Comparison of ENCODE assay signal across 22 mouse cellular contexts in genomic region chr13:114802971-114803370, GRCm38 (mm10).
"Had no signal": no experiment of that assay in that cellular context is flagged by ENCODE, and none has a peak within 500 bp of the region (broad histone marks: within the 10 kb centered on the region; RNA-seq: fewer than 3 reads in every experiment).

No protein-coding gene starts in this region.

- H3K27ac ChIP-seq: hindbrain, postnatal 0 days; kidney, embryonic 15.5 days; limb, embryonic 10.5 days; limb, embryonic 13.5 days; liver, embryonic 15.5 days; macrophage; midbrain, embryonic 12.5 days; midbrain, embryonic 15.5 days; neural tube, embryonic 12.5 days; neural tube, embryonic 15.5 days had no signal

- H3K9me3 ChIP-seq: kidney, embryonic 15.5 days; limb, embryonic 10.5 days; limb, embryonic 13.5 days; liver, embryonic 15.5 days; midbrain, embryonic 12.5 days; midbrain, embryonic 15.5 days; neural tube, embryonic 12.5 days; neural tube, embryonic 15.5 days had no signal

- DNase-seq: kidney, adult 2 months; kidney, postnatal 10 days; kidney, postnatal 36 days; layer of hippocampus, adult 9-11 months; liver; lung, adult 2 months; right cerebral cortex, adult 18-20 months; right cerebral cortex, postnatal 25 days; thymus, adult 18-20 months; thymus, postnatal 14 days; thymus, postnatal 4 days had no signal

- H3K4me1 ChIP-seq: kidney, embryonic 15.5 days; limb, embryonic 10.5 days; limb, embryonic 13.5 days; liver, embryonic 15.5 days; midbrain, embryonic 12.5 days; midbrain, embryonic 15.5 days; neural tube, embryonic 12.5 days; neural tube, embryonic 15.5 days had no signal

- H3K4me3 ChIP-seq: kidney, embryonic 15.5 days; limb, embryonic 10.5 days; limb, embryonic 13.5 days; liver, embryonic 15.5 days; midbrain, embryonic 12.5 days; midbrain, embryonic 15.5 days; neural tube, embryonic 12.5 days; neural tube, embryonic 15.5 days had no signal

- H3K27me3 ChIP-seq: kidney, embryonic 15.5 days; limb, embryonic 13.5 days; liver, embryonic 15.5 days; midbrain, embryonic 12.5 days; midbrain, embryonic 15.5 days; neural tube, embryonic 12.5 days; neural tube, embryonic 15.5 days had no signal

- H3K9ac ChIP-seq: kidney, embryonic 15.5 days; limb, embryonic 13.5 days; liver, embryonic 15.5 days; midbrain, embryonic 12.5 days; midbrain, embryonic 15.5 days; neural tube, embryonic 12.5 days; neural tube, embryonic 15.5 days had no signal

- H3K36me3 ChIP-seq: kidney, embryonic 15.5 days; limb, embryonic 10.5 days; limb, embryonic 13.5 days; liver, embryonic 15.5 days; midbrain, embryonic 12.5 days; midbrain, embryonic 15.5 days; neural tube, embryonic 12.5 days; neural tube, embryonic 15.5 days had no signal

- ATAC-seq: hindbrain, postnatal 0 days; inflammation-experienced regulatory T-cells, adult 6 months; midbrain, embryonic 15.5 days had no signal

- H3K4me2 ChIP-seq: kidney, embryonic 15.5 days; limb, embryonic 13.5 days; liver, embryonic 15.5 days; midbrain, embryonic 12.5 days; midbrain, embryonic 15.5 days; neural tube, embryonic 12.5 days; neural tube, embryonic 15.5 days had no signal
